Mouse (Mus musculus) neural tube, embryonic 10.5 days (tissue): Measurements from ENCODE around the gene Gm6377.

Experiments used
- DNase-seq: peaks from one replicate; pipeline ENCODE4 v3.0.0-alpha.2; 2017; ENCODE audit warnings: low spot score; ENCODE audit errors: extremely low spot score

Gene Gm6377

DNA sequence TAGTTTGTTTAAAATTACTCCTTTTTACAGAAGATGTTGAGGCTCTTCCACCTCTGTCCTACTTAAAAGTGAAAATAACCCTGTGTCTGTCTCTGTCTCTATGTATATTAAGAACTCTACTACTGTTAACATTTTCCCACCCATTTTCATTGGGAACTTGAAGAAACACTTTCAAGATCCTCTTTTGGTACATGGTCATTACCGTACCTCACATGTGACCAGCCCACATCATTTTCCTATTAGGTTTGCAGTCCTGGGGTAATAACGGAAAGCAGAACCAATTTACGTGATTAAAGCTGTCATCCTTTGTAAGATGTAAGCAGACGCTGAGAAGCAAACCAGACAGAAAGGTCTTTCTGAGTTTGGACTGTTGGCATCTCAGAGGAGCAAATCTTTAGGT lies at the start of gene Gm6377:
Gene Gm6377 (plus strand): TSS at position 289 of the 400 bp plus-strand sequence.
- no peak for DNase-seq

DNA sequence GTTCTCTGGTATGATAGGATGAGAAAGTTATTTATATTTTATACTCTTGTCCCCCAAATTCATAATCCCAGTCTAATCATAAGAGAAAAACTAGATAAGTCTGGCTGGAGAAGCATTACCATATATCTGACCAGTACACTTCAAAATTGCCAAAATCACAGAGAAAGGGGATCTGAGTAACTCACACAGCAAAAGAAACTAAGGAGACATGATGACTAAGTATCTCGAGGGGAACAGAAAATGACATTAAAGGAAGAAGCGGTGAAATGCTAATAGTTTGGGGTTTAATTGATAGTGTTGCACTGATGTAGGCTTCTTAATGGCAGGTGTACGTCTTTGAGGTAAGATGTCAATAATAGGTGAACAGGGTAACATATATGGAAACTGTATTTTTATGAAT lies 49.4 kb upstream of the Gm6377 start:
- no peak for DNase-seq

GRCm38 (mm10) chrX:109151228-109151627 lies 45.3 kb upstream of the Gm6377 start:
- DNase-seq, result no peak

- no peak for DNase-seq
These were observed 36.2 kb upstream of the Gm6377 start for GRCm38 (mm10) chrX:109160326-109160725.

GRCm38 (mm10) chrX:109160901-109161300 lies 35.7 kb upstream of the Gm6377 start:
- no peak for DNase-seq

DNA sequence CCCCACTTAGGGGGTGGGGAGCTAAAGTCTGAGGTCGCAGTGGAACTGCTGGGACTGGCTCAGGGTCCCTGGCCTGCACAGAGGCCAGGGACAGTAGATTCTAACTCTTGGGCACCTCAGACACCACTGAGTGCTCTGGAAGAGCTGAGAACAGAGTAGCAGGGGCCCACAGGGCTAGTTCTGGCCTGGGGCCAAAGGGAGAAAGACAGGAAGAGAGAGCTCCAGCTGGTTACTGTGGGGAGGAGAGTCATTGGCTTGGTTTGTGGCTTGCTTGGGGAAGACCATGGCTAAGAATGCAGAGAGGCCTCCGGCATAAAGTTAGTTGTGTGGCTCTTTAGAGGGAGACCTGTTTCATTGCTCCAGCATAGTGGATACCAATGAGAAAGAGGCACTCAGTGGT lies 21.5 kb upstream of the Gm6377 start:
- no peak for DNase-seq

DNA sequence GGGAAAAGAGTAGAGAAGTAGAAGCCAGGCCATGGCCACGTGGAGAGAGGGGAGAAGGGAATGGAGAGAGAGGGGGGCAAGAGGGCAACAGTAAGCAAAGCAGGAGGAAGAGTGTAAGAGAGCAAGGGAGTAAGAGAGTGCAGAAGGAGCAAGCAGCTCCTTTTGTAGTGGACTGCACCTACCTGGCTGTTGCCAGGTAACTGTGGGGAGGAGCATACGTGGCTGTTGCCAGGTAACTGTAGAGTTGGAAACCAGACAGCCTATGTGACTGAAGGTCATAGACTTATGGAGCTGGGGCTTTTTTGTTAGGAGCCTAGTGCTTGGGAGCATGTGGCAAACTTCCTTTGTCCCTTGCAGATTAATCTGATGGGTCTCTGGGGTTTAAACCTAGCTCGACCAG lies 21.1 kb upstream of the Gm6377 start:
- DNase-seq, result no peak

- no peak for DNase-seq
These were observed 11.7 kb upstream of the Gm6377 start for GRCm38 (mm10) chrX:109184706-109185478.

GRCm38 (mm10) chrX:109189607-109190006 lies 6.9 kb upstream of the Gm6377 start:
- no peak for DNase-seq

DNA sequence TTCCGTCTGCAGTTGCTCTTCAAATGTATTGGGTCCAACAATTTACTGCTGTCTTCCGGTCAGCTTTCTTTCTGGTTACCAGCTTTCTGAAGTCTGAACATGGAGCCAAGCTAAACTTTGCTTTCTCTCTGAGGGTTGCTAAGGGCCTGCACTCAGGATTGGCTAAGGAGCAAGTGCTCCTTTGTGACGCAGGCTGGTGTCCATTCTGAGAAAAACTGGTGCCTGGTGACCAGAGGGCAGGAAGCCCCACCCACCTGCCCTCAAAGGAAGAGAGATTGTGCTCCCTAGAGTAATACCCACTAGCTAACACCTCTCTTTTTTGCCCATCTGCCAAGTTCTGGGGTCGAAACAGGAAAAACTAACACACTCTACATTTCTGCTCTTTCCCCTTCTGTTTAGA lies 5.6 kb upstream of the Gm6377 start:
- no peak for DNase-seq

- DNase-seq, result no peak
These were observed 5.1 kb upstream of the Gm6377 start for GRCm38 (mm10) chrX:109191436-109191835.

DNA sequence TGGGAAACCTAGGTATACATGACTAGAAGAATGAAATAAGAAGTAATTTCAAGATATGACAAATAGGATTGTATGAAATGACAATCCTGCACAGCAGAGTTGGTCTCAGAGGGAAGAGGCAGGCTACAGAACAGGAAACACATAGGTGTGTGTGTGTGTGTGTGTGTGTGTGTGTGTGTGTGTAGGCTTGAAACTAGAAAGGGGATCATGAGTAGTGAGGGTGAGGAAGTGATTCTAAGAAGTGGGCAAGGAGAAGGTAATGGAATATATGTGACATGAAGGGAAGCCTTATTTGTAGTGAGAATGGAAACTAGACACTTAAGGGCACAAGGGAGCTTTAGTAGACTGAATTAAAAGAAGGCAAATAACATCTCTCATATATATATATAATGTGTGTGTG lies 11.3 kb downstream of the Gm6377 start:
- no peak for DNase-seq

GRCm38 (mm10) chrX:109228720-109229119 lies 32.2 kb downstream of the Gm6377 start:
- no peak for DNase-seq

GRCm38 (mm10) chrX:109235383-109236036 lies 39.0 kb downstream of the Gm6377 start:
- DNase-seq, result no peak

DNA sequence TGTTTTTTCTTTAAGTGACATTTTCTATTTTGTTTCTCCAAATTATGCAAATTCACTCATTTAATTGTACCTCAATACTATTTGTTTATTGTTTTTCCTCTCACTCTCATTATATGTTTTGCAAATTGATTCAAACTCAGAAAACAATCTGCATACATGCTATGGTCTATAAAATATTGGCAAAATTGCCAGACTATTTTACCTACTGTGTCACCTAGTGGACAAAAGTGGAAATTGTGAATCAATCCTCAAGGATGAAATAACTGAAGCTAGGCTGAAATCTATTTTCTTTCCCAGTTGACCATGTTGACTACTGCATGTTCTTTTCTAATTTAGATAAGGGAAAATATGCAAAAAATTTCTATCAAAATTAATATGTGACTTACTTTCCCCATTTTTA lies 41.6 kb downstream of the Gm6377 start:
- no peak for DNase-seq
